Mouse (Mus musculus) forebrain, embryonic 11.5 days (tissue): ENCODE results near the gene Chn1. TPM values are rescaled to one million over a fixed set of nuclear protein-coding genes. Genes with fewer than 3 reads are reported as not detected.

Source experiments
- ATAC-seq: fragments of 200-750 bp; cut with Nextera tagmentation; replicated peaks from 2 replicates; pipeline ENCODE4 v1.8.0; 2017; ENCODE audit warnings: moderate TSS enrichment; ENCODE audit not compliant: low FRiP score
- DNase-seq: peaks from one replicate; pipeline ENCODE4 v3.0.0-alpha.2; 2017; ENCODE audit warnings: low spot score
- H3K27ac ChIP-seq: fragments of 300-500 bp; sonication (generic); 2 replicates; pipeline ENCODE4 v1.5.1; 2014; ENCODE audit warnings: low read depth, low read length
- H3K27me3 ChIP-seq: fragments of 300-500 bp; sonication (generic); 2 replicates; pipeline ENCODE4 v1.6.1; 2014; ENCODE audit warnings: mild to moderate bottlenecking, low read length, mixed read lengths; ENCODE audit not compliant: control insufficient read depth, insufficient read depth
- H3K36me3 ChIP-seq: fragments of 300-500 bp; sonication (generic); 2 replicates; pipeline ENCODE4 v1.6.1; 2014; ENCODE audit warnings: mild to moderate bottlenecking, low read length, moderate library complexity, mixed read lengths; ENCODE audit not compliant: control insufficient read depth, insufficient read depth
- H3K4me1 ChIP-seq: fragments of 300-500 bp; sonication (generic); replicated peaks from 2 replicates; pipeline ENCODE4 v1.6.1; 2014; ENCODE audit warnings: low read length, mixed read lengths; ENCODE audit not compliant: control insufficient read depth, insufficient read depth
- H3K4me2 ChIP-seq: fragments of 300-500 bp; sonication (generic); 2 replicates; pipeline ENCODE4 v1.6.1; 2014; ENCODE audit warnings: low read depth, mild to moderate bottlenecking, low read length, moderate library complexity, mixed read lengths; ENCODE audit not compliant: severe bottlenecking
- H3K4me3 ChIP-seq: fragments of 300-500 bp; sonication (generic); 2 replicates; pipeline ENCODE4 v1.5.1; 2014; ENCODE audit warnings: low read depth, low read length
- H3K9ac ChIP-seq: fragments of 300-500 bp; sonication (generic); 2 replicates; pipeline ENCODE4 v1.6.1; 2014; ENCODE audit warnings: low read length
- H3K9me3 ChIP-seq: fragments of 300-500 bp; sonication (generic); 2 replicates; pipeline ENCODE4 v1.6.1; 2016; ENCODE audit warnings: low read length, mixed read lengths; ENCODE audit not compliant: control insufficient read depth
- WGBS: fragments of 180-500 bp; shearing (Covaris S2); extraction: QIAGEN DNeasy Blood & Tissue Kit; methylation state at CpG from one replicate; pipeline ENCODE4 v1.1.7; 2014; 5-methylcytosine and 5-hydroxymethylcytosine counted together
- polyA plus RNA-seq: library from polyadenylated mRNA; unstranded; fragments of >200 nt; fragmentation: Nextera tagmentation; extraction: Ambion mirVana; gene quantifications from 2 replicates; pipeline ENCODE4 v1.2.1, GENCODE M21; 2014

Gene Chn1
- polyA plus RNA-seq, 1 experiment from 2014 or later = 62.2 TPM

- 79% methylated on average over 6 of the region's 6 CpGs for WGBS
- no peak for DNase-seq
- H3K4me3 ChIP-seq = no peak overlapping the region
Observed at GRCm38 (mm10) chr2:73788395-73788794, 13.2 kb upstream of the Chn1 start.

GRCm38 (mm10) chr2:73782371-73782905 lies 7.3 kb upstream of the Chn1 start:
- DNase-seq = no peak

More at GRCm38 (mm10) chr2:73788395-73788794, 13.2 kb upstream of the Chn1 start:
- Histone ChIP-seq H3K9ac (no peak overlapping the region), H3K4me1 (no peaks in the 10 kb centered on the region), H3K27ac (no peak overlapping the region), H3K4me2 (no peak overlapping the region), H3K27me3 (no peaks in the 10 kb centered on the region), H3K9me3 (no peaks in the 10 kb centered on the region), H3K36me3 (no peaks in the 10 kb centered on the region)
- ATAC-seq = no peak

GRCm38 (mm10) chr2:73780321-73781010 lies 5.3 kb upstream of the Chn1 start:
- no peaks in the 10 kb centered on the region; the same call in 1 of the 2 replicates for H3K4me1 ChIP-seq
- no peaks in the 10 kb centered on the region for H3K27me3 ChIP-seq
- H3K4me2 ChIP-seq = no peak overlapping the region
- no peak overlapping the region for H3K27ac ChIP-seq
- H3K9me3 ChIP-seq = no peaks in the 10 kb centered on the region
- no peaks in the 10 kb centered on the region for H3K36me3 ChIP-seq
- WGBS = 87% methylated on average over 14 of the region's 14 CpGs
- ATAC-seq (no peak), DNase-seq (no peak)
- H3K4me3 ChIP-seq = no peak overlapping the region
- no peak overlapping the region for H3K9ac ChIP-seq

More at GRCm38 (mm10) chr2:73782371-73782905, 7.3 kb upstream of the Chn1 start:
- Histone ChIP-seq H3K36me3 (no peaks in the 10 kb centered on the region), H3K27ac (no peak overlapping the region), H3K9ac (no peak overlapping the region), H3K4me2 (no peak overlapping the region), H3K4me1 (no peaks in the 10 kb centered on the region), H3K4me3 (no peak overlapping the region), H3K9me3 (no peaks in the 10 kb centered on the region), H3K27me3 (no peaks in the 10 kb centered on the region)
- 64% methylated on average over 9 of the region's 9 CpGs for WGBS
- ATAC-seq = no peak

DNA sequence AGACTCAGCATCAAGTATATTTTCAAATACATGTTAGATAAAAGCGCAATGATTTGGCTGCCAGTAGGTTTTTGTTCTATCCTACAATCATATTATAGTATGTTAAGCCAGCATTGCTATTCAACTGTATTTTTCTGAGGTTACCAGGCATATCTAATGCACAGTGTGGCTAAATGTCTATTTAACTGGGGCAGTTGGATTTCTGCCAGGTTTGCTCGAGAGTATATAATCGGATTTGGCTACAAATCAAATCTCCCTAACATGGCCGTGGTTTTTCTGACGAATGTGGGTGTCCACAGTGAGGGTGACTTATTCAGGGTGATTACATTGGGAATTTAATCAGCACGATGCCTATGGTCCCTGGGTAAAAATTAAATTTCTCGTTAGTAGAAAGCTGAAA lies 4.7 kb upstream of the Chn1 start:
- Histone ChIP-seq H3K27ac (no peak overlapping the region), H3K27me3 (no peaks in the 10 kb centered on the region), H3K9ac (no peak overlapping the region), H3K4me2 (no peak overlapping the region), H3K9me3 (no peaks in the 10 kb centered on the region), H3K36me3 (no peaks in the 10 kb centered on the region), H3K4me3 (no peak overlapping the region), H3K4me1 (no peaks in the 10 kb centered on the region; the same call in 1 of the 2 replicates)
- ATAC-seq (no peak), DNase-seq (no peak)
- 55% methylated on average over 7 of the region's 7 CpGs for WGBS

DNA sequence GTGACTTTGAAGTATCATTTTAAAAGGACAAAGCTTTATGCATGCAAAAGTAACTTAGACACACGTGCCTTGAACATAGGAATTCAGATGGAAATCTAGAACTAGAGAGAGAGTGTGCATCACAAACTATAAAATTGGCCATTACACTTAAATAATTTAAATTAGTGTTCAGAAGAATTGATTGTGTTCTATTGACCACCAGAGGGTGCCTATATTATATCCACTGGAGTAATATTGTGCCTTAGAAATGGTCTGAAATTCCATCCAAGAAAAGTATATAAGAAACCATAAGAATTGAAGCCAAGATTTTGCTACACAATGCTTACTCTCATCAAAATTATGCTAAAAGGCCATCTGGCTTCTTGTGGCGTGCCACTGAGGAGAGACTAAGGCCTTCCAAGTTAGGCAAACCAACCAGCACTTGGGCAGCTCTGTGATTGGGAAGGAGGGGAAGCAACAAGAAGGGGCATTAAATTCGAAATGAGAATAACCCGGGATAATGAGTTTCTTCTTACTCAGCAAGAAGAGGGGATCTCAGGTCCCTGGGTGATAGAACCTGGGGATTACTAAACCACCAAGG lies 4.0 kb upstream of the Chn1 start:
- ATAC-seq (no peak), DNase-seq (no peak)
- H3K4me3 ChIP-seq = no peak overlapping the region

GRCm38 (mm10) chr2:73776936-73777335 lies 1.8 kb upstream of the Chn1 start:
- WGBS = 30% methylated on average over 4 of the region's 4 CpGs
- ATAC-seq = no peak
- Histone ChIP-seq H3K9me3 (no peaks in the 10 kb centered on the region), H3K27ac (no peak overlapping the region), H3K9ac (no peak overlapping the region), H3K4me1 (peaks cover 6% of the 10 kb centered on the region; the same call in 1 of the 2 replicates), H3K4me3 (no peak overlapping the region), H3K27me3 (no peaks in the 10 kb centered on the region), H3K4me2 (no peak overlapping the region), H3K36me3 (no peaks in the 10 kb centered on the region)
- DNase-seq = no peak

More for the DNA sequence above, 4.0 kb upstream of the Chn1 start:
- Histone ChIP-seq H3K9ac (no peak overlapping the region), H3K4me1 (no peaks in the 10 kb centered on the region; the same call in 1 of the 2 replicates), H3K9me3 (no peaks in the 10 kb centered on the region), H3K36me3 (no peaks in the 10 kb centered on the region), H3K4me2 (no peak overlapping the region), H3K27ac (no peak overlapping the region), H3K27me3 (no peaks in the 10 kb centered on the region)
- 70% methylated on average over 4 of the region's 4 CpGs for WGBS

- peak overlapping the region; percentile 92 for H3K4me3 ChIP-seq
- under 1% methylated on average over 22 of the region's 22 CpGs for WGBS
- H3K9ac ChIP-seq = peak overlapping the region; percentile 90
- peak overlapping the region; percentile 53 for H3K4me2 ChIP-seq
- ATAC-seq (peak; percentile 22; the same call in 1 of the 2 replicates), DNase-seq (no peak)
- H3K27ac ChIP-seq = peak overlapping the region; percentile 85
- peaks cover 6% of the 10 kb centered on the region; the same call in 1 of the 2 replicates for H3K4me1 ChIP-seq
- no peaks in the 10 kb centered on the region for H3K36me3 ChIP-seq
- H3K9me3 ChIP-seq = no peaks in the 10 kb centered on the region
- H3K27me3 ChIP-seq = no peaks in the 10 kb centered on the region
Observed at GRCm38 (mm10) chr2:73775683-73776310, 651 bp upstream of the Chn1 start.

DNA sequence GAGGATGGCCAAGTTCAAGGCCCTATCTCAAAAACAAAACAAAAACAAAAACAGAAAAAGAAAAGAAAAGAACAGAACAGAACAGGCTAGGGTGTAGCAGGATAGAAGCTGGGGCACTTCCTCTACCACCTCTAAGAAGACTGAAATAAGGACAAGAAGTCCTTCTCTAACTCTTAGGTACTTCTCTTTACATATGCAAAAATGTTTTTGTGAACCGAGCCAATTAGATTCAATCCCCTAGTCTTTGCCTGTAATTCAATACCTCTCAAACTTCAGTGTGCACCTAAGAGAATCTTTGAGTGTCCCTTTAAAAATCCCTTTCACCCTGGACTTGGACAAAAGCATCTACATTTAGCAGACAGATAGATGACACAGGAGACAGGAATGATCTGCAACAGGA lies 2.2 kb downstream of the Chn1 start:
- H3K4me2 ChIP-seq = peak overlapping the region; percentile 59
- H3K9ac ChIP-seq = no peak overlapping the region
- WGBS = 26% methylated on average over 1 of the region's 1 CpGs
- no peaks in the 10 kb centered on the region for H3K36me3 ChIP-seq
- no peak for ATAC-seq
- H3K9me3 ChIP-seq = no peaks in the 10 kb centered on the region
- no peak for DNase-seq
- H3K27me3 ChIP-seq = no peaks in the 10 kb centered on the region
- peaks cover 6% of the 10 kb centered on the region; the same call in 1 of the 2 replicates for H3K4me1 ChIP-seq
- H3K4me3 ChIP-seq = peak overlapping the region; percentile 92; the same call in 1 of the 2 replicates
- H3K27ac ChIP-seq = no peak overlapping the region
